Mouse (Mus musculus) granulocyte monocyte progenitor cell, adult 5-6 weeks (primary cell): Measurements from ENCODE around the gene Rictor. TPM values are rescaled to one million over a fixed set of nuclear protein-coding genes. Genes with fewer than 3 reads are reported as not detected.

Experiments
- ATAC-seq: replicated peaks from 2 replicates; pipeline ENCODE4 v1.8.0; 2016; ENCODE audit warnings: mild to moderate bottlenecking, moderate TSS enrichment, inconsistent platforms; ENCODE audit not compliant: poor library complexity, severe bottlenecking
- total RNA-seq, 2 experiments: library from RNA; stranded (forward) in 1 of 2; stranded (reverse) in 1 of 2; fragments of 200-712, 200-1000 nt in 1 of 2; fragments of >200 nt in 1 of 2; fragmentation: Nextera tagmentation in 1 of 2; gene quantifications; 2 replicates each; pipeline ENCODE4 v1.2.3; 2014 to 2017

Gene Rictor
- 19.4 and 25.6 TPM in 2 replicates for total RNA-seq (2014; fragmentation: Nextera tagmentation)
- total RNA-seq (2017), result 25.7 and 30.9 TPM in 2 replicates

DNA sequence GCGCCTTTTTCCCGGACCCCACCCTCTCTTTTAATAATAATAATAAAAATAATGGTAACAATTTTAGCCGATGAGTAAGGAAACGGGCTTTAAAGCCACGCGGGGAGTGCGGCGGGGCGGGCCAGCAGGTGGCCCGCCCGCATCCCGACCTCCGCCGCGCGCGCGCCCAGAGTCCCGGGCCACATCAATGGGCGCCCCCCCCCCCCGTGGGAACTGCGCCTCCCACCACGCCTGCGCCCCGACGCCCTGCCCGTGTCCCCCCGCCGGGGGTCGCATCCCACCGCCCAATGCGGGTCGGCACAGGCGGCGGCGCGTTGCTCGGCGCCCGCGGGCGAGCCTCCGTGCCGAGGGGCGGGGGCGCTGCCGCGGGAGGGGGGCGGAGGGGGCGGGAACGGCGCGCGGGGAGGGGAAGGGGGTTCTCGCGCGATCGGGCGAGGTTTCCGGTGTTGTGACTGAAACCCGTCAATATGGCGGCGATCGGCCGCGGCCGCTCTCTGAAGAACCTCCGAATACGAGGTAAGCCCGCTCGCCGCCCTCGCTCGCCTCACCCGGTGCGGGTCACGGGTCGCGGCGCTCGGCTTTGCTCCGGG is at the start of gene Rictor:
TSS of gene Rictor (plus strand) at position 444 of the 590 bp plus-strand sequence.
- ATAC-seq, result peak; percentile 57

GRCm38 (mm10) chr15:6661951-6662350 is 46.2 kb upstream of the Rictor start:
- no peak for ATAC-seq

GRCm38 (mm10) chr15:6663991-6664390 is 44.2 kb upstream of the Rictor start:
- ATAC-seq, result no peak

DNA sequence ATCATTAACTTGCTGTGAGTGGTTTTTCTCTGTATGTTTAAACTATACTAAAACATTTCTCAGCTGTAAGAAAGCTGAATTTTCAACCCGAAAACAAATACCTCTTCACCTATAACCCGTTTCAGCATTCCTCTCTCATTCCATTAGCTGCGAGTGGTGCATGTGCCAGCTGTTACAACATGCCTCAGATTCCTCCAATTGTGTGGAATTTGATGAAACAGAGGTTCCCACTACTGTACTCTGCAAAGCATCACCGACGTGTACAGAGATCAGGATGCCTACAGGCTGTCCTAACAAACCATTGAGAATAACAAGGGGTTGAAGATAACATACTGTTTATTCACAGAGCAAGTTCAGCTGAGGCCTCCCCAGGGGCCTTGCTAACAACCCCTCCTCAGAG is 42.1 kb upstream of the Rictor start:
- no peak for ATAC-seq

DNA sequence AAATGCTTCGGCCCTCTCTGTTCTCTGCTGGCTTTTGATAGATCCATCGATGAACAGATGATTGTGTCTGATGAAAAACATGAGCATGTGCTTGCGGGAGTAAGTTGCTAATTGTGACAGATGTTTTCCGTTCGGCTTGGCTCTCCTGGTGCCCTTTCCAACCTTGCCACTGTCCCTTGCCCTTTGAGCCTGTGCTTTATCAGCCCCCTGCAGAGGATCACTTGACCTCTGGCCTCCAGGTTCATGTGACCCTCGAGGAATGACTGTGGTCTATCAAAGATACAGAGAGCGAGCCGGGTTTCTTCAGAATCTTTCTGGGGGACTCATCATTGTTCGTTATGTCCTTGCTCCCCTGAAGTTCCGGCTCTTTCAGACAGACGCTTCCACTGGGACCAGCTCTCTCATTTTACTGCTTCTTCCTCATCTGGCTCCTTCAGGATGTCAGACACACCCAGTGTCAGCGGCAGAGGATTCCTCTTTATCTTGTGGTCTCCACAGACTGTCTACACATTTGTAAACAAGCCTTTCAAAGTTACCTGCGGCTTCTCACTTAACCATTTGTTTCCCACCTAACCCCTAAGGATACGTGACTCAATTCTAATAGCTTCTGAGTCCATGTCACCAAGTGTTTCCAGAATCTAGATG is 39.3 kb upstream of the Rictor start:
- no peak for ATAC-seq

DNA sequence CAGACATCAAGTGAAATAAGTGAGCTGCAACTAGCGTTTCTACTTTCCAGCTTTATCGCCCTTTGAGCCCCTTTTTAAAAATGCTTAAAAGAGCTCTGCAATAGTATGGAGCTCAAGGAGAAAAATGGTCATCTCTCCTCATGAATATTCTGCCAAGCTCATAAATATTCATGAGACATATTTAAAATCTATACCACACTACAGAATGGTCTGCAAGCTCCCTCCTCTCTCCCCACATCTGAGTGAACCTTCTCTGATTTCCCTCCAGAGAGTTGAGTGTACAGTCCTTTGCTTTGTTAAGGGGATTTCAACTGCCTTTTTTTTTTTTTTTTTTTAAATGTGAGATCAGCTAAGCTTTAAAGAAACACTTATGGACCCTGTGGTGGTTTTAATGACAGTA is 29.7 kb upstream of the Rictor start:
- no peak for ATAC-seq

GRCm38 (mm10) chr15:6702164-6702563 is 6.0 kb upstream of the Rictor start:
- ATAC-seq, result 0 out of 2 replicates have a peak, but pooled peaks have one; percentile 33

GRCm38 (mm10) chr15:6705351-6705901 is 2.8 kb upstream of the Rictor start:
- peak; percentile 64 for ATAC-seq

DNA sequence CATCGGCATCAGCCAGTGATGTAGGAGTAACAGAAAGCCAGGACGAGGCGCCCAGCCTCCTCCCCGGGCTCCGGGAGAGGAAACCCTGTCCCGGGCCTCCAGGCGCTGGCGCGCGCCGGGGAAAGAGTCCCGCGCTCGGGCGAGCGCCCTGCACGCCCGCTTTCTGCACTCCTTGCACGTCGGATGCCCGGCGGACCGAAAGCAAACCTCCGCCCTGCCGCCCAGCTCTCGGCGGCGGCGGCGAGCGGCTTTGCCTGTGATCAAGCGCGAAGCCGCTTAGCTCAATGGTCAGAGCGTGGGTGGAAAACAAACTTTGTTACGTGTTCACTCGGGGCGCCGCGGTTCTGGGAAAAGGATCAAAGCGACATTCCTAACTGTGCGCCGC is 636 bp upstream of the Rictor start:
- 0 out of 2 replicates have a peak, but pooled peaks have one; percentile 12 for ATAC-seq

- peak; percentile 17 for ATAC-seq
These were observed 605 bp downstream of the Rictor start for GRCm38 (mm10) chr15:6708526-6709441.

DNA sequence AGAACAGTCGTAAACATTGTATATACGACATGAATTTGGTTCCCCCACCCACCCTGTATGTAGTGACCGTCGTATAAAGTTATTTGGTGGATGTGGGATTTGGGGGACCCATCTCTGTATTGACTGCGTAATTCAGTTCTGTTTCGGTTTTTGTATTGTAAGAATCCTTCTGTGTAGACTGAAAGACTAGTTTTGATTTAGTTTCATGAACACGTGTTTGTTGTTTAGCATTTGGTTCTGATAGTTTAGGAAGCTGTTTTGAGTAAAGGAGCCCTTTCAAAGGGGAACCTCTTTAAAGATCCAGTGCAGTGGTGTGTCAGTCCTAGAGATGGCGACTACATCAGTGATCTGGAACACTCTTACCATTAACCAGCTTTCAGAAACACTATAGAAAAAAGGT is 1.4 kb downstream of the Rictor start:
- ATAC-seq, result no peak

DNA sequence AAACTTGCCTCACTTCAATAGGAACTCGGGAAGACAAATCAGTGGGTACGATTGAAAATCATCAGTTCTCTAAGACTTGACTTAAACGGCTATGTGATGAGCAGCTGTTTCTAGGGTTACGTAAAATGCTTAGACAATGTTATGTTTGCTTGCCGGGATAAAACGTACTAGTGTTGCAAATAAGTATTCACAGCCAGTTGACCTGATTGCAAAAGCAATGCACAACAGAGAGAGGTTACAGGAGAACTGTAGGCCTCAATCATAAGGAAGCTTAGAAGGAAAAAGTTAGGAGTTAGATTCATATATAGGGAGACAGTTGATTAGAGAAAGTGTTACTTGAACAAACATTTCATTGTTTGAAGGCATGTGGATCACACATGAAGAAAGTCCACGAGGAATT is 2.2 kb downstream of the Rictor start:
- no peak for ATAC-seq

DNA sequence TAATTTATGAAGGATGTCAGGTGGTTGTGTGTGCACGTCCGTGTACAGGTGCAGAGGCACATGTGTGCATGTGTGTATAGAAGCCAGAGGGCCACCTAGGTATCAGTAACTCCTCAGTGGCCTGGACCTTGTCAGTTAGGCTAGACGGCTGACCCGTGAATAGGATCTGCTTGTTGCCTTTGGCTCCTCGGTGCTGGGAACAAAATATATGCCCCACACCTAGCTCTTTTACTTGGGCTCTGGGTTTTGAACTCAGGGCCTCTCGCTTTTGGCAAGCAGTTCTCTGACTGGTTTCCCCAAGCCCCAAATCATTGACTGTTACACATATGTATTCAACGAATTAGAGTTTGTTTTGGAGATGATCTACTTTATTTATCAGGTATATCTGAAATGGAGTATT is 3.0 kb downstream of the Rictor start:
- no peak for ATAC-seq

GRCm38 (mm10) chr15:6714819-6715218 is 6.6 kb downstream of the Rictor start:
- ATAC-seq, result no peak

DNA sequence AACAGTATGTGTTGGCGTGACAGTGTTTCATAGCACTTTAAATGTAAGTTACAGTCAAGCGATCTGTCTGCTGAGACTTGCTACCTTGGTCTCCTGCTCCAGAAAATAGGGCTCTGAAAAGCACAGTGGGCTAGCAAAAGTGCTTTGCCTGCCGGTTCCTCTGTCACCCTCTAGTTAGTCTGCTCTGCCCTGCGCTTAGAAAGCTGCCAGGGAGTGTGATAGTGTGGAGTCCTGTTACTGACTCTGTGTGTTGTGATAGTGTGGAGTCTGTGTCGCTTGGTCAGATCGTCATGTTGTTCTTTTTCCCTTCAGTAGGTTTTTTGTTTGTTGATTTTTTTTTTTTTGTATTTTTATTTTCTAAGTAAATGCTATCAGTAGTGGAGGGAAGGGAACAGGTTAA is 7.1 kb downstream of the Rictor start:
- no peak for ATAC-seq

DNA sequence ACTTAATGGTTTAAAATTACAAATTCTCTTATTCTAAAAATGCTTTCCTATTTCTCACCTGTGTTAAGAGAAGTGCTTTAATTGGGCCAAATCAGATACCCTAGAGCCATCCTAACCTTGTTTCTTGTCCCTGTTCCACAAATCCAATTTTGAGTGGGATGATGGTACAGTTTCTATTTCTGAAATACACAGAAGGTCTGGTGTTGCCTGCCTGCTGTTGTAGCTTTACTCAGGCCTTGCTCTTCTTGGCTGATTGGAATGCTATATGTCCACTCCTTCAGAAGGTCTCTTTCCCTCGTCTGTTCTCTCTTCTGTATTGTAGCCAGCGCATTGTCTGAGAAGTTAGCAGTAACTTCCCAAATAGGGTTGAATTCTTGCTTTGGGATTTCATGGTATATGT is 13.2 kb downstream of the Rictor start:
- ATAC-seq, result no peak

DNA sequence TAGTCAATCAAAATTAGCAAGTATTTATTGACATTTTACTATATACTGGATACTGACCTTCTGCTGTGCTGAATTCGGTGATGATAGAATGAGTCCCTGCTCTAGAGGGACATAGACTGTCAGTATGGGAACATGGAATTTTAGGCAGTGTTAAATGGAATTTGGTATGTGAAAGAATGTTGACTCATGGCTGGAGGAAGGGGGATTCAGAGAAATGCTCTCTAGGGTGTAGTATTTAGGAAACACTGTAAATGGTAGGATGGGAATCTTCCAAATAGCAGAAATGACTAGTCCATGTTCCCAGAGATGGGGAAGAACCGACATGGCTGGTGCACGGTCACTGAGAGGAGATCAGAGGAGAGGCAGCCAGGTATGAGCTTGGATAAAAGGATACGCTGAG is 13.6 kb downstream of the Rictor start:
- no peak for ATAC-seq

DNA sequence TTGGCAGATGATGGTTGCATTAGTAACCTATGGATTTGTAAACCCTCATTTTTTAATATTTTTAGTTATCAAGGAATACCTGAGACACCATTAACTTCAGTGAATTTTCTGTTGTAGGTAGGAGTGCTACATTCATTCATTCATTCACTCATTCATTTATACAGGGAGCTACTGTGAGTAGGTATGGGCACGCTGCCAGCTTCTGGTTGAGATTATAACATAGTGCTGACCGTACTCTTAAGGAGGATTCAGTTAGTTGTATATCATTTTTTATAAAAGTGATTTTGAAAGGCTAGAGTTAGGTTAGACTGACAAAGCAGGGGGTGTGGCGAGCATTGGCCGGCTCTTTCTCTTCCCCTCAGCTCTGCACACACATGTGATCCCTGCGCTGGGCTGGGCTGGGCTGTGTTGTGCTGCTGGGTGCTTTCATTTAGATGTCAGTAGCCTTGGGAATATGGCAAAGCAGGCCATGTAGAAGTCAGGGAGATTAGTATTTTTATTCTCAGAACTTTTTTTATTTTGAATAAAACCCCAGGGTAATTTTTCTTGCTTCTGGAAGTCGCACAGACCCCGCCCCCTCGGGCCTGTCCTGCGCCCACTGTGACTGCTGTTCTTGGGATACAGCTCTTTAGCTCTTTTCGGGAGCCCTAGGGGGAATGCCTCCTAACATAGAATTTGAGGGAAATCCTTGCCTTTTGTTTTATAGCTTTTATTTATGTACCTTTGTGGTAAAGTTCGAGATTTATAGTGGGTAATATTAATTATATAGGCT is 14.4 kb downstream of the Rictor start:
- no peak for ATAC-seq

DNA sequence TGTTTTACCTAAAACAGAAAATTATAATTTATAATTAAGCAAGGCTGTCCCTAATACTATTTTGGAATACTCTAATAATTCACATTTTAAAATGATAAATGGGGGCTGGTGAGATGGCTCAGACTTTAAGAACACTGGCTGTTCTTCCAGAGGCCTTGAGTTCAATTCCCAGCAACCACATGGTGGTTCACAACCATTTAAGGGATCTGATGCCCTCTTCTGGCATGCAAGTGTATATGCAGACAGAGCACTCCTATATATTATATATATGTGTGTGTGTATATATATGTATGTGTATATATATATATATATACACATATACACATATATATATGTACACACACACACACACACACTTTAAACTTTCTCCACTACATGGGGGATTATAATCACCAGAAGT is 15.2 kb downstream of the Rictor start:
- ATAC-seq, result no peak

- no peak for ATAC-seq
These were observed 16.3 kb downstream of the Rictor start for GRCm38 (mm10) chr15:6724442-6724841.
